Mouse (Mus musculus) c-Kit-positive CD71-negative TER-119-negative erythroid progenitor cells, embryonic 14.5 days (primary cell): ENCODE measurements around the gene Pdlim1.

Experiments used
- DNase-seq: peaks from one replicate; pipeline ENCODE4 v3.0.0-alpha.2; 2013; ENCODE audit warnings: low read depth

Gene Pdlim1

GRCm38 (mm10) chr19:40271308-40271892, at the start of gene Pdlim1:
Pdlim1 (minus strand) TSS chr19:40271842.
- DNase-seq = peak; percentile 65

GRCm38 (mm10) chr19:40319199-40319598, 47.6 kb upstream of the Pdlim1 start:
- DNase-seq = no peak

- DNase-seq = no peak
Measured at GRCm38 (mm10) chr19:40318511-40318910, 46.9 kb upstream of the Pdlim1 start.

- DNase-seq = no peak
Measured at GRCm38 (mm10) chr19:40317001-40317400, 45.4 kb upstream of the Pdlim1 start.

GRCm38 (mm10) chr19:40314252-40314651, 42.6 kb upstream of the Pdlim1 start:
- no peak for DNase-seq

GRCm38 (mm10) chr19:40311631-40312030, 40.0 kb upstream of the Pdlim1 start:
- no peak for DNase-seq

GRCm38 (mm10) chr19:40310410-40311130, 38.9 kb upstream of the Pdlim1 start:
- DNase-seq = no peak

- no peak for DNase-seq
Measured at GRCm38 (mm10) chr19:40309911-40310310, 38.3 kb upstream of the Pdlim1 start.

- no peak for DNase-seq
Measured at GRCm38 (mm10) chr19:40307550-40307949, 35.9 kb upstream of the Pdlim1 start.

GRCm38 (mm10) chr19:40306631-40307030, 35.0 kb upstream of the Pdlim1 start:
- no peak for DNase-seq

GRCm38 (mm10) chr19:40305456-40305855, 33.8 kb upstream of the Pdlim1 start:
- DNase-seq = no peak

- no peak for DNase-seq
Measured at GRCm38 (mm10) chr19:40302916-40303315, 31.3 kb upstream of the Pdlim1 start.

- no peak for DNase-seq
Measured at GRCm38 (mm10) chr19:40302477-40302876, 30.8 kb upstream of the Pdlim1 start.

- DNase-seq = no peak
Measured at GRCm38 (mm10) chr19:40299983-40300759, 28.5 kb upstream of the Pdlim1 start.

GRCm38 (mm10) chr19:40299182-40299581, 27.5 kb upstream of the Pdlim1 start:
- DNase-seq = no peak

- DNase-seq = no peak
Measured at GRCm38 (mm10) chr19:40298574-40298973, 26.9 kb upstream of the Pdlim1 start.

GRCm38 (mm10) chr19:40297798-40298144, 26.1 kb upstream of the Pdlim1 start:
- no peak for DNase-seq

- DNase-seq = peak; percentile 8
Measured at GRCm38 (mm10) chr19:40297078-40297797, 25.6 kb upstream of the Pdlim1 start.

- DNase-seq = no peak
Measured at GRCm38 (mm10) chr19:40294231-40294630, 22.6 kb upstream of the Pdlim1 start.

GRCm38 (mm10) chr19:40293791-40294190, 22.1 kb upstream of the Pdlim1 start:
- DNase-seq = no peak

- no peak for DNase-seq
Measured at GRCm38 (mm10) chr19:40290099-40290724, 18.6 kb upstream of the Pdlim1 start.

- DNase-seq = no peak
Measured at GRCm38 (mm10) chr19:40288415-40288814, 16.8 kb upstream of the Pdlim1 start.
